12 mouse cellular contexts compared by ENCODE assay signal in genomic region chr1:136231596-136231995, GRCm38 (mm10). TPM values are rescaled to one million over a fixed set of nuclear protein-coding genes. Genes with fewer than 3 reads are reported as not detected.
DNase-seq lines count a peak whose midpoint lies in the region; ATAC-seq and TF ChIP-seq lines count a peak whose summit lies in the region.
"Had no signal": no experiment of that assay in that cellular context is flagged by ENCODE, and none has a peak within 500 bp of the region (broad histone marks: within the 10 kb centered on the region; RNA-seq: fewer than 3 reads in every experiment).

No protein-coding gene starts in this region.

- H3K4me3 ChIP-seq in liver, embryonic 11.5 days (ENCODE audit: low read depth, low read length) = no peak overlapping the region
- H3K4me3 ChIP-seq in forebrain, embryonic 11.5 days (ENCODE audit: low read depth, low read length) = peak overlapping the region; percentile 64
- H3K4me3 ChIP-seq in limb, embryonic 12.5 days (replicated peaks) = peak overlapping the region; percentile 67
- H3K4me3 ChIP-seq in small intestine, adult 2 months (ENCODE audit: low read depth, low read length) = peak overlapping the region; percentile 30

- TF ChIP-seq POLR2A in small intestine, adult 2 months (IDR thresholded peaks at IDR 0.05; ENCODE audit: low read depth, low read length) = no peak

- TF ChIP-seq CTCF in small intestine, adult 2 months (IDR thresholded peaks at IDR 0.05; ENCODE audit: extremely low read depth, insufficient read length, insufficient replicate concordance, low read depth, low read length) = no peak

- WGBS in liver, embryonic 11.5 days = 13% methylated on average over 6 of the region's 6 CpGs
- 2% methylated on average over 6 of the region's 6 CpGs for WGBS in forebrain, embryonic 11.5 days
- 5% methylated on average over 6 of the region's 6 CpGs for WGBS in limb, embryonic 12.5 days
- WGBS in small intestine, adult 2 months = 16% methylated on average over 6 of the region's 6 CpGs

- no peaks in the 10 kb centered on the region for H3K9me3 ChIP-seq in liver, embryonic 11.5 days (ENCODE audit: control insufficient read depth, low read length)
- H3K9me3 ChIP-seq in forebrain, embryonic 11.5 days (ENCODE audit: control insufficient read depth, low read length) = no peaks in the 10 kb centered on the region
- H3K9me3 ChIP-seq in limb, embryonic 12.5 days = no peaks in the 10 kb centered on the region
- H3K9me3 ChIP-seq: G1E had no signal

- no peak overlapping the region for H3K27ac ChIP-seq in liver, embryonic 11.5 days (ENCODE audit: low read depth, low read length)
- H3K27ac ChIP-seq in forebrain, embryonic 11.5 days (ENCODE audit: low read depth, low read length) = no peak overlapping the region
- H3K27ac ChIP-seq in limb, embryonic 12.5 days = peak overlapping the region; percentile 87; the same call in 1 of the 2 replicates
- no peak overlapping the region; the same call in 1 of the 2 replicates for H3K27ac ChIP-seq in small intestine, adult 2 months (ENCODE audit: insufficient read depth, low read depth, low read length)

- H3K4me1 ChIP-seq in liver, embryonic 11.5 days (replicated peaks; ENCODE audit: control insufficient read depth, insufficient read depth, low read length) = peaks cover 22% of the 10 kb centered on the region
- peaks cover 36% of the 10 kb centered on the region for H3K4me1 ChIP-seq in forebrain, embryonic 11.5 days (replicated peaks; ENCODE audit: control insufficient read depth, insufficient read depth, low read length)
- H3K4me1 ChIP-seq in limb, embryonic 12.5 days (replicated peaks) = peaks cover 51% of the 10 kb centered on the region
- peaks cover 26% of the 10 kb centered on the region for H3K4me1 ChIP-seq in small intestine, adult 2 months (ENCODE audit: control insufficient read depth, insufficient read depth, insufficient read length, low read length)

- peaks cover 43% of the 10 kb centered on the region for H3K27me3 ChIP-seq in liver, embryonic 11.5 days (replicated peaks; ENCODE audit: control insufficient read depth, insufficient read depth, low read length)
- H3K27me3 ChIP-seq in forebrain, embryonic 11.5 days (ENCODE audit: control insufficient read depth, insufficient read depth, low read length) = no peaks in the 10 kb centered on the region
- H3K27me3 ChIP-seq in limb, embryonic 12.5 days = no peaks in the 10 kb centered on the region
- no peaks in the 10 kb centered on the region; the same call in 1 of the 2 replicates for H3K27me3 ChIP-seq in small intestine, adult 2 months (ENCODE audit: control insufficient read depth, insufficient read depth, low read length)

- no peak for DNase-seq in liver, embryonic 11.5 days (ENCODE audit: low spot score)
- no peak for DNase-seq in liver
- no peak for DNase-seq in forebrain, embryonic 11.5 days (ENCODE audit: low spot score)
- DNase-seq in left cerebral cortex, adult 18-20 months (ENCODE audit: low spot score in 2 of 2) = no peak
- no peak for DNase-seq in left cerebral cortex, postnatal 4 days
- DNase-seq in spleen, postnatal 14 days (ENCODE audit: low spot score in 2 of 2) = no peak
- DNase-seq: layer of hippocampus, postnatal 36 days; thymus, postnatal 14 days had no signal

- no peaks in the 10 kb centered on the region for H3K36me3 ChIP-seq in liver, embryonic 11.5 days (ENCODE audit: control insufficient read depth, insufficient read depth, low read length)
- H3K36me3 ChIP-seq in forebrain, embryonic 11.5 days (ENCODE audit: control insufficient read depth, insufficient read depth, low read length) = no peaks in the 10 kb centered on the region; the same call in 1 of the 2 replicates
- H3K36me3 ChIP-seq in limb, embryonic 12.5 days = peaks cover 10% of the 10 kb centered on the region
- peaks cover 6% of the 10 kb centered on the region for H3K36me3 ChIP-seq in small intestine, adult 2 months (ENCODE audit: control insufficient read depth, insufficient read depth, low read length)
- H3K36me3 ChIP-seq: G1E had no signal

- no peak for ATAC-seq in liver, embryonic 11.5 days (replicated peaks; ENCODE audit: low FRiP score)
- no peak for ATAC-seq in forebrain, embryonic 11.5 days (replicated peaks; ENCODE audit: low FRiP score)
- no peak for ATAC-seq in limb, embryonic 12.5 days (ENCODE audit: insufficient number of reproducible peaks, insufficient read depth, low FRiP score, low TSS enrichment, low read depth)

- no peak overlapping the region for H3K9ac ChIP-seq in liver, embryonic 11.5 days (ENCODE audit: low read depth, low read length)
- peak overlapping the region; percentile 43 for H3K9ac ChIP-seq in forebrain, embryonic 11.5 days (ENCODE audit: low read length)
- H3K9ac ChIP-seq in limb, embryonic 12.5 days (replicated peaks) = peak overlapping the region; percentile 75

- intact Hi-C loops in left cerebral cortex, postnatal 4 days (cut with DNase I) = no loop called here

- peak overlapping the region; percentile 85 for H3K4me2 ChIP-seq in liver, embryonic 11.5 days
- peak overlapping the region; percentile 75 for H3K4me2 ChIP-seq in forebrain, embryonic 11.5 days (ENCODE audit: low read depth, low read length, severe bottlenecking)
- peak overlapping the region; percentile 84 for H3K4me2 ChIP-seq in limb, embryonic 12.5 days

RNA-seq across cellular contexts. Expression of gene Inava, which starts 2.5 kb away (rescaled TPM):
- 3.1 and 3.2 TPM in 2 replicates for polyA plus RNA-seq in liver, embryonic 11.5 days (2014; fragmentation: Nextera tagmentation; extraction: Ambion mirVana)
- polyA plus RNA-seq in forebrain, embryonic 11.5 days (2014; fragmentation: Nextera tagmentation; extraction: Ambion mirVana) = 19.5 and 19.8 TPM in 2 replicates
- 25.4 and 28.4 TPM in 2 replicates for polyA plus RNA-seq in limb, embryonic 12.5 days (2016; fragmentation: Nextera tagmentation; extraction: Ambion mirVana)
- polyA plus RNA-seq in small intestine, adult 2 months (2012; rRNA removed) = 35.2 and 55.9 TPM in 2 replicates
- 1 to 10 TPM; 1.6 to 2.3 TPM for total RNA-seq in left cerebral cortex, adult 18-20 months (2021)
- total RNA-seq in left cerebral cortex, postnatal 4 days (2021) = 1 to 10 TPM; 4.8 to 5.9 TPM
- total RNA-seq: neutrophil, adult 5-6 weeks had no signal

RNA-seq across cellular contexts. Expression of gene Mroh3, which starts 19.0 kb away (rescaled TPM):
- polyA plus RNA-seq in liver, embryonic 11.5 days (2014; fragmentation: Nextera tagmentation; extraction: Ambion mirVana) = not detected in 2 replicates
- 0.41 TPM in 1 of 2 replicates, not detected in the other for polyA plus RNA-seq in forebrain, embryonic 11.5 days (2014; fragmentation: Nextera tagmentation; extraction: Ambion mirVana)
- polyA plus RNA-seq in limb, embryonic 12.5 days (2016; fragmentation: Nextera tagmentation; extraction: Ambion mirVana) = 0.23 and 0.40 TPM in 2 replicates
- 1.1 and 2.2 TPM in 2 replicates for polyA plus RNA-seq in small intestine, adult 2 months (2012; rRNA removed)
- 1 to 10 TPM in 1 of 2 experiments, under 1 TPM in 1; 0.42 to 1.1 TPM for total RNA-seq in left cerebral cortex, adult 18-20 months (2021)
- total RNA-seq in left cerebral cortex, postnatal 4 days (2021) = 1 to 10 TPM; 1.0 to 1.2 TPM
- total RNA-seq: neutrophil, adult 5-6 weeks had no signal
- polyA plus RNA-seq: G1E had no signal

RNA-seq across cellular contexts. Expression of gene Gpr25, which starts 29.1 kb away (rescaled TPM):
- not detected in 2 replicates for polyA plus RNA-seq in liver, embryonic 11.5 days (2014; fragmentation: Nextera tagmentation; extraction: Ambion mirVana)
- polyA plus RNA-seq in forebrain, embryonic 11.5 days (2014; fragmentation: Nextera tagmentation; extraction: Ambion mirVana) = not detected in 2 replicates
- not detected in 2 replicates for polyA plus RNA-seq in limb, embryonic 12.5 days (2016; fragmentation: Nextera tagmentation; extraction: Ambion mirVana)
- polyA plus RNA-seq in small intestine, adult 2 months (2012; rRNA removed) = 0.36 and 0.55 TPM in 2 replicates
- 1 to 10 TPM; 3.8 to 4.2 TPM for total RNA-seq in left cerebral cortex, adult 18-20 months (2021)
- total RNA-seq in left cerebral cortex, postnatal 4 days (2021) = 10 to 100 TPM; 10.2 to 11.5 TPM
- total RNA-seq: G1E; neutrophil, adult 5-6 weeks had no signal
- polyA plus RNA-seq: G1E had no signal
